Mouse (Mus musculus) midbrain, embryonic 12.5 days (tissue): ENCODE results near the gene Psme3. TPM values are rescaled to one million over a fixed set of nuclear protein-coding genes. Genes with fewer than 3 reads are reported as not detected.
"Not testable (repeated sequence)": the region's sequence is repeated elsewhere in the genome, so short reads cannot be mapped to it uniquely, and the experiment has no call there.

Source experiments
- ATAC-seq: fragments of 200-750 bp; cut with Nextera tagmentation; 2 replicates; pipeline ENCODE4 v1.8.0; 2017; ENCODE audit warnings: low read depth, moderate TSS enrichment, moderate library complexity; ENCODE audit not compliant: low FRiP score
- H3K27ac ChIP-seq: fragments of 300-500 bp; sonication (generic); replicated peaks from 2 replicates; pipeline ENCODE4 v1.5.1; 2016; ENCODE audit warnings: mild to moderate bottlenecking
- H3K27me3 ChIP-seq: fragments of 300-500 bp; sonication (generic); 2 replicates; pipeline ENCODE4 v1.6.1; 2016; ENCODE audit warnings: mild to moderate bottlenecking
- H3K36me3 ChIP-seq: fragments of 300-500 bp; sonication (generic); 2 replicates; pipeline ENCODE4 v1.6.1; 2016
- H3K4me1 ChIP-seq: fragments of 300-500 bp; sonication (generic); 2 replicates; pipeline ENCODE4 v1.6.1; 2016
- H3K4me2 ChIP-seq: fragments of 300-500 bp; sonication (generic); replicated peaks from 2 replicates; pipeline ENCODE4 v1.6.1; 2016; ENCODE audit warnings: mild to moderate bottlenecking, moderate library complexity
- H3K4me3 ChIP-seq: fragments of 300-500 bp; sonication (generic); 2 replicates; pipeline ENCODE4 v1.5.1; 2016; ENCODE audit warnings: mild to moderate bottlenecking
- H3K9ac ChIP-seq: fragments of 300-500 bp; sonication (generic); replicated peaks from 2 replicates; pipeline ENCODE4 v1.6.1; 2016; ENCODE audit warnings: mild to moderate bottlenecking, moderate library complexity
- H3K9me3 ChIP-seq: fragments of 300-500 bp; sonication (generic); 2 replicates; pipeline ENCODE4 v1.6.1; 2016; ENCODE audit warnings: mild to moderate bottlenecking
- WGBS: fragments of 180-500 bp; shearing (Covaris S2); methylation state at CpG from one replicate; pipeline ENCODE4 v1.1.7; 2016; 5-methylcytosine and 5-hydroxymethylcytosine counted together
- polyA plus RNA-seq: library from polyadenylated mRNA; unstranded; fragments of >200 nt; fragmentation: Nextera tagmentation; extraction: Ambion mirVana; gene quantifications from 2 replicates; pipeline ENCODE4 v1.2.1, GENCODE M21; 2016

Psme3 gene
- polyA plus RNA-seq, 1 experiment from 2014 or later = 163 TPM

GRCm38 (mm10) chr11:101316501-101316917 is 496 bp downstream of the Psme3 start:
- Histone ChIP-seq H3K9ac (peak overlapping the region; percentile 92), H3K9me3 (no peaks in the 10 kb centered on the region), H3K27me3 (no peaks in the 10 kb centered on the region), H3K4me2 (peak overlapping the region; percentile 99), H3K36me3 (peaks cover 36% of the 10 kb centered on the region), H3K27ac (peak overlapping the region; percentile 49; the same call in 1 of the 2 replicates), H3K4me3 (peak overlapping the region; percentile 98), H3K4me1 (peaks cover 18% of the 10 kb centered on the region)
- no peak; the same call in 1 of the 2 replicates for ATAC-seq
- WGBS = under 1% methylated on average over 17 of the region's 17 CpGs

DNA sequence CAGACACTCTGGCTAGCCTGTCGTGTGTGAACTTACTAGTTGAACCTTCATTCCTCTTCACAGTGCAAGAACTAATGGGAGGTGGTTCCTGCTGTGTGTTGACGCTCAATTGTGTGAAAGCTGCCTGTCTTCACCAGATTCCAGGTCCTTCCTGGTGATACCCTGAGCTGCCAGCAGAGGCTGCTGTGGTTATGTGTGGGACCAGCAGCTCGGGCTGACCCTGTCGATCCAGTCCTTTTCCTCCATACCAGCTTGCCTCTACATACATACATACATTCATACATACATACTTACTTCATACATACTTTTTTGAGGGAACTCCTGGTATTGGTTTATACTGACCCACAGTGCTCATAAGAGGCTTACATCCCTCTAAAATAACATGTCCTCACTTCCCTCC is 7.6 kb downstream of the Psme3 start:
- H3K27me3 ChIP-seq = no peaks in the 10 kb centered on the region
- no peak overlapping the region for H3K9ac ChIP-seq
- ATAC-seq = 0 out of 2 replicates have a peak, but pooled peaks have one; percentile 27
- H3K27ac ChIP-seq = no peak overlapping the region
- H3K36me3 ChIP-seq = peaks cover 71% of the 10 kb centered on the region
- no peak overlapping the region for H3K4me3 ChIP-seq
- H3K4me2 ChIP-seq = no peak overlapping the region
- no peaks in the 10 kb centered on the region for H3K9me3 ChIP-seq
- 10% methylated on average over 4 of the region's 4 CpGs for WGBS
- H3K4me1 ChIP-seq = no peaks in the 10 kb centered on the region

DNA sequence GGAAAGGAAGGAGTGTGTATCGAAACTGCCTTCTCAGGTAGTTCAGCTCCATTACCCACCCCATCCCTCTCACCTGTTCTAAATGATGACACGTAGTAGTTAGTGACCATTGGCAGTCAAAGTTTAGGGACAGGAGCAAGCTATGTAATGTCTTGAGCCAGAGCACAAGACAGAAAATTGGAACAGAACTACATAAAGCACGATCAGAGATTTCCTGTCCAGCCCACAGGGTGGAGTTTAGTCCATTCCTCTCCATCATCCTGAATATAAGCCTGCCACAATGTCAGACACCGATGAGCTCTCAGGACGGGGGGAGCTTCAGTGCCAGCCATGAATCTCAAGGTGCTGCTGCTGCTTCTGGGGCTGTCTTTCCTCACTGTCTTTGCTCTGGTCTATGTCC is 8.8 kb downstream of the Psme3 start, which contains the start of gene Aoc2:
Aoc2 (plus strand) TSS at position 301 of the 400 bp plus-strand sequence.
- no peaks in the 10 kb centered on the region for H3K4me1 ChIP-seq
- no peak within 1 kb of the TSS for H3K9ac ChIP-seq
- ATAC-seq = no peak
- peaks cover 59% of the 10 kb centered on the region for H3K36me3 ChIP-seq
- H3K27me3 ChIP-seq = no peaks in the 10 kb centered on the region
- no peaks in the 10 kb centered on the region for H3K9me3 ChIP-seq
- H3K27ac ChIP-seq = no peak within 1 kb of the TSS
- H3K4me3 ChIP-seq = no peak within 1 kb of the TSS
- no peak within 1 kb of the TSS for H3K4me2 ChIP-seq
- WGBS = 95% methylated on average over 5 of the region's 5 CpGs

- peaks cover 55% of the 10 kb centered on the region for H3K36me3 ChIP-seq
- H3K4me2 ChIP-seq, H3K27ac ChIP-seq, H3K4me1 ChIP-seq, H3K9ac ChIP-seq, H3K9me3 ChIP-seq, ATAC-seq, H3K4me3 ChIP-seq, H3K27me3 ChIP-seq: not testable (repeated sequence)
- WGBS = 94% methylated on average over 11 of the region's 11 CpGs
These were observed 9.2 kb downstream of the Psme3 start for GRCm38 (mm10) chr11:101325201-101325600.

DNA sequence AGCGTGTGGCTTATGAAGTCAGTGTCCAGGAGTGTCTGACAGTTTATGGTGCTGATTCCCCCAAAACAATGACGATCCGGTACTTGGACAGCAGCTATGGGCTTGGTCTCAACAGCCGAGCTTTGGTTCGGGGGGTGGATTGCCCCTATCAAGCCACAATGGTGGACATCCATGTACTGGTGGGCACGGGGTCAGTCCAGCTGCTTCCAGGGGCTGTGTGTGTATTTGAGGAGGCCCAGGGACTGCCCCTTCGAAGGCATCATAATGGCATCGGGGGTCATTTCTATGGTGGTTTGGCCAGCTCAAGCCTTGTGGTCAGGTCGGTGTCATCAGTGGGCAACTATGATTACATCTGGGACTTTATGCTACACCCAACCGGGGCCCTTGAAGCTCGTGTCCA is 10.1 kb downstream of the Psme3 start:
- H3K27me3 ChIP-seq = no peaks in the 10 kb centered on the region
- H3K27ac ChIP-seq = no peak overlapping the region
- H3K36me3 ChIP-seq = peaks cover 46% of the 10 kb centered on the region
- no peak overlapping the region for H3K9ac ChIP-seq
- H3K4me3 ChIP-seq = no peak overlapping the region
- H3K4me1 ChIP-seq = no peaks in the 10 kb centered on the region
- no peak for ATAC-seq
- H3K9me3 ChIP-seq = no peaks in the 10 kb centered on the region
- no peak overlapping the region for H3K4me2 ChIP-seq
- 90% methylated on average over 11 of the region's 11 CpGs for WGBS

GRCm38 (mm10) chr11:101327311-101327710 is 11.3 kb downstream of the Psme3 start:
- 54% methylated on average over 3 of the region's 3 CpGs for WGBS
- ATAC-seq = no peak

GRCm38 (mm10) chr11:101328941-101329635 is 13.1 kb downstream of the Psme3 start:
- Histone ChIP-seq H3K27me3 (no peaks in the 10 kb centered on the region), H3K9ac (no peak overlapping the region), H3K27ac (no peak overlapping the region), H3K36me3 (peaks cover 19% of the 10 kb centered on the region), H3K4me3 (no peak overlapping the region), H3K4me1 (peaks cover 2% of the 10 kb centered on the region), H3K4me2 (no peak overlapping the region), H3K9me3 (no peaks in the 10 kb centered on the region)
- ATAC-seq = no peak
- 87% methylated on average over 6 of the region's 6 CpGs for WGBS

More at GRCm38 (mm10) chr11:101327311-101327710, 11.3 kb downstream of the Psme3 start:
- no peak overlapping the region for H3K27ac ChIP-seq
- H3K4me1 ChIP-seq = no peaks in the 10 kb centered on the region
- H3K36me3 ChIP-seq = peaks cover 34% of the 10 kb centered on the region
- H3K27me3 ChIP-seq = no peaks in the 10 kb centered on the region
- no peaks in the 10 kb centered on the region for H3K9me3 ChIP-seq
- no peak overlapping the region for H3K9ac ChIP-seq
- no peak overlapping the region for H3K4me3 ChIP-seq
- no peak overlapping the region for H3K4me2 ChIP-seq

DNA sequence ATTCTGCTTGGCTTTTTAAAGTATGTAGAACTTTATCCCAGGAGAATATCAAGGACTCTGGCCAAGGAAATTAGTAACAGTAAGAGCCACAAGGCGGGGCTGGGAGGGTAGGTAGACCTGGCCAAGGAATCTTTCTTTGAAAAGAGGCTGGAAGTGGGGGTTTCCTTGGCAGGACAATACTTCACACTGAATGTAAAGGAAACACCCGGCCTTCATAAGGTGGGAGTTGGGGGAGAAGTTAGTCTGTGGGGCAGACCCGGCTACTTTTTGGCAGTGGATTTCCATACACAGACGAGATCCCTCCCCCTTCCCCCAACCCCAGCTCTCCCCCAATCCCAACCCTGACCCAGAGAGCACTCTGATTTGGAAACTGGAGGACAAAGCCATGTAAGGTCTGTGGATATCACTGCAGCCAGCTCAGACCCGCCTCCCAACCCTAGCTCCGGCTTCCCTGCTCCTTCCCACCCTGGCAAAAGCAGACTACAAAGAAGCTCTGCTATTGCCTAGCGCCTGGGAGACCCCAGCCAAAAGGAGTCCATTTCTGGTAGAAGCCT is 14.4 kb downstream of the Psme3 start, which contains the start of gene Aoc3:
Aoc3 (plus strand) TSS at position 235 of the 554 bp plus-strand sequence.
- no peaks in the 10 kb centered on the region for H3K9me3 ChIP-seq
- no peak within 1 kb of the TSS for H3K27ac ChIP-seq
- 76% methylated on average over 7 of the region's 7 CpGs for WGBS
- H3K4me2 ChIP-seq = no peak within 1 kb of the TSS
- ATAC-seq = no peak
- H3K4me1 ChIP-seq = peaks cover 6% of the 10 kb centered on the region
- H3K4me3 ChIP-seq = no peak within 1 kb of the TSS
- peaks cover 6% of the 10 kb centered on the region for H3K36me3 ChIP-seq
- no peaks in the 10 kb centered on the region for H3K27me3 ChIP-seq
- H3K9ac ChIP-seq = no peak within 1 kb of the TSS

- not testable (repeated sequence) for ATAC-seq, H3K27ac ChIP-seq
- 85% methylated on average over 6 of the region's 6 CpGs for WGBS
These were observed 14.9 kb downstream of the Psme3 start for GRCm38 (mm10) chr11:101330961-101331360.

DNA sequence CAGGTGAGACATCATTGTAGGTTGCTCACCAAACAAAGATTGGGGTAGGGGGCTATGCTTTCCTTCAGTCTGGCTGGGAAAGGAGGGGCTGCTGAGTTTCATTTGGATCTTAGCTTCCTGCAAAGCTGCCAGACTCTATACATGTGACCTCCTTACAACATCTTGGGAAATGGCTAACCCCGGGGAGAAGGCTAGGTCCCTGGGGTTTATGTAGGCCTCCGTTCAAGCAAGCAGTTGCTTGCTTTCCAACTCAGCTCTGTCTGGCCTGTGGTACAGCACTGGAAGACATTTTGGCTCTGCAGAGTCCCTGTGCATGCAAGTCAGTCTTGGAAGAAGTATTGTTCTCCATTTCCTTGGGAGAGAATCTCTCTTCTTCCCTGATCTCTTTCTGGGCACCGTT is 16.5 kb downstream of the Psme3 start:
- Histone ChIP-seq H3K27me3 (no peaks in the 10 kb centered on the region), H3K27ac (no peak overlapping the region), H3K9ac (no peak overlapping the region), H3K4me2 (no peak overlapping the region), H3K4me1 (peaks cover 9% of the 10 kb centered on the region), H3K36me3 (no peaks in the 10 kb centered on the region), H3K4me3 (no peak overlapping the region), H3K9me3 (no peaks in the 10 kb centered on the region)
- 91% methylated on average over 3 of the region's 3 CpGs for WGBS
- no peak for ATAC-seq

More at GRCm38 (mm10) chr11:101330961-101331360, 14.9 kb downstream of the Psme3 start:
- not testable (repeated sequence) for H3K9me3 ChIP-seq, H3K4me1 ChIP-seq, H3K4me3 ChIP-seq, H3K9ac ChIP-seq, H3K4me2 ChIP-seq, H3K36me3 ChIP-seq, H3K27me3 ChIP-seq

DNA sequence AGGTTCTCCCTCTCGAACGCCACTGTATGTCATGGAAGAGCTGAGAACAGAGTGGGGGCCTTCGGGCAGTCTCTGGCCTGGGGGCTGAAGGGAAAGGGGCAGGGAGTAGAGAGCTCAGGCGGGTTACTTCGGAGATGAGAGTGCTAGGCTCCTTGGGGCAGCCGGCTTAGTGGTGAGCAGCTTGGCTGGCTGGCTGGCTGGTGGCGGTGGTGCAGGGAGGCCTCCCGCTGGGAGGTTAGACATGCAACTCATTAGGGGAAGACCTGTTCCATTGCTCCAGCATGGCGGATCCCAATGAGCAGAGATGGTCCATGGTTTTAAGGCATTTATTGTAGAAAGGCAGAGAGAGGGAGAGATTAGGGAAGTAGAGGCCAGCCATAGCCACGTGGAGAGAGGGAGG is 18.0 kb downstream of the Psme3 start:
- ATAC-seq = no peak
- Histone ChIP-seq H3K4me3 (no peak overlapping the region), H3K4me2 (no peak overlapping the region), H3K27ac (no peak overlapping the region), H3K9ac (no peak overlapping the region), H3K36me3 (no peaks in the 10 kb centered on the region), H3K4me1 (peaks cover 21% of the 10 kb centered on the region), H3K9me3 (no peaks in the 10 kb centered on the region), H3K27me3 (no peaks in the 10 kb centered on the region)
- WGBS = 22% methylated on average over 10 of the region's 10 CpGs

- Histone ChIP-seq H3K4me2 (no peak overlapping the region), H3K27ac (no peak overlapping the region), H3K36me3 (no peaks in the 10 kb centered on the region), H3K4me3 (no peak overlapping the region), H3K4me1 (peaks cover 21% of the 10 kb centered on the region), H3K9ac (no peak overlapping the region), H3K27me3 (no peaks in the 10 kb centered on the region), H3K9me3 (no peaks in the 10 kb centered on the region)
- no peak for ATAC-seq
- WGBS = 6% methylated on average over 6 of the region's 6 CpGs
These were observed 18.5 kb downstream of the Psme3 start for GRCm38 (mm10) chr11:101334516-101334915.
